8 mouse cellular contexts compared by ENCODE assay signal in the genomic region with DNA sequence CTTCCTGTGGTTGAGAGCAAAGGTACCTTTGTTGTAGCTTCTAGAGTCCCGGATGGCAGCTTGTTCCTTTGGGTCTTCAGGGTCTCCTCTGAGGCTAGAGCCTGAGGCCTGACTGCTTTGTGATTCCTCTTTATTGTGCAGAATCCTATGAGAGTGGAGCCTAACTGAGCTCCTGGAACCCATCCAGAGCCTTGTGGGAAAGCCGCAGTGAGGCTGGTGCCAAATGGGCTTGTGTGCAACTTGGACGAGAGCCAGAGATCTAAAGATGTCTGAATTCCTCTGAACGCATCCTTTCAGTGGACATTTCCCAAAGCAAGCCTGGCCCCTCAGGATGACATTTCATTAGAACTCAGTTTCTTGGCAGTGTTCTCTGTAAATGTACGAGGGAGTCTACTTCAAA.
DNase-seq lines count a peak whose midpoint lies in the region; ATAC-seq lines count a peak whose summit lies in the region.

No protein-coding gene starts in this region.

- ATAC-seq in embryonic facial prominence, embryonic 15.5 days (ENCODE audit: insufficient number of reproducible peaks, low FRiP score, low TSS enrichment, low read depth), result peak; percentile 76; the same call in 1 of the 2 replicates
- no peak for ATAC-seq in activated CD4-positive, CD25-positive, alpha-beta regulatory T cell, adult 4 months

- H3K4me1 ChIP-seq in embryonic facial prominence, embryonic 15.5 days, result peaks cover 15% of the 10 kb centered on the region

- H3K27me3 ChIP-seq in embryonic facial prominence, embryonic 15.5 days, result no peaks in the 10 kb centered on the region

- peak overlapping the region; percentile 60 for H3K27ac ChIP-seq in embryonic facial prominence, embryonic 15.5 days (replicated peaks)

- WGBS in embryonic facial prominence, embryonic 15.5 days, result 13% methylated on average over 5 of the region's 5 CpGs

- no peak overlapping the region for H3K4me3 ChIP-seq in embryonic facial prominence, embryonic 15.5 days (replicated peaks)

- no peak overlapping the region for H3K4me2 ChIP-seq in embryonic facial prominence, embryonic 15.5 days (replicated peaks)

- DNase-seq in kidney, postnatal 10 days, result peak; percentile 75
- no peak for DNase-seq in kidney, adult 18-20 months
- peak; percentile 73 for DNase-seq in brain, adult 2 months (ENCODE audit: low read depth, low spot score)
- peak; percentile 68 to 74 for DNase-seq in kidney, postnatal 4 days
- DNase-seq in lung, postnatal 36 days, result peak; percentile 3
- DNase-seq in thymus, postnatal 25 days, result no peak

- H3K9me3 ChIP-seq in embryonic facial prominence, embryonic 15.5 days (replicated peaks), result no peaks in the 10 kb centered on the region

- H3K9ac ChIP-seq in embryonic facial prominence, embryonic 15.5 days, result no peak overlapping the region

- no peaks in the 10 kb centered on the region for H3K36me3 ChIP-seq in embryonic facial prominence, embryonic 15.5 days

Comparison
In these comparisons a context has a peak if more than half of its experiments do, and no peak if none do; other contexts are left out.
1. DNase-seq: peak in kidney, postnatal 10 days (single experiment), brain, adult 2 months (single experiment), kidney, postnatal 4 days (2 of 2) and lung, postnatal 36 days (single experiment); none in kidney, adult 18-20 months (single experiment) and thymus, postnatal 25 days (single experiment).